In the genomic region with DNA sequence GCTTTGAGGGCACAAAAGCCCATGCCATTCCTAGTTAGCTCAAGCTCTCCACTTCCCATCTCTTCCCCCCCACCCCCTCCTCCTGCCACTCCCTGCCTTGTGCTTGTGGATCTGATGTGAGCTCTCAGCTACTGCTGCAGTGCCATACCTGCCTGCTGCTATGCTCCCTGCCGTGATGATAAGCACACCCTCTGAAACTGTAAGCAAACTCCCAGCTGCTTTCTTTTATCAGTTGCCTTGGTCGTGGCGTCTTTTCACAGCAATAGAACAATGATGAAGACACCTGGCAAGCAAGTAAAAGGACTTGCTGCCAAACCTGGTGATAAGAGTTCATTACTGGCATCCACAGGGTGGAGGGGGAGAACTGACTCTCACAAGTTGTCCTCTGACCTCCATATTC, we compare ENCODE assay signal across 22 mouse cellular contexts. TPM values are rescaled to one million over a fixed set of nuclear protein-coding genes. Genes with fewer than 3 reads are reported as not detected.
"Had no signal": no experiment of that assay in that cellular context is flagged by ENCODE, and none has a peak within 500 bp of the region (broad histone marks: within the 10 kb centered on the region; RNA-seq: fewer than 3 reads in every experiment).

No protein-coding gene starts in this region.

- DNase-seq: left cerebral cortex, postnatal 4 days; liver, embryonic 13.5 days; lung, adult 2 months; lung, postnatal 14 days; lung, postnatal 4 days; retina, postnatal 1 day; right cerebral cortex, postnatal 25 days; spleen, adult 18-20 months had no signal

- H3K27me3 ChIP-seq: limb, embryonic 12.5 days; limb, embryonic 15.5 days; midbrain, embryonic 13.5 days; neural tube, embryonic 13.5 days; stomach, embryonic 15.5 days had no signal

- H3K36me3 ChIP-seq: limb, embryonic 12.5 days; limb, embryonic 15.5 days; liver, embryonic 13.5 days; midbrain, embryonic 10.5 days; midbrain, embryonic 13.5 days; neural tube, embryonic 13.5 days; stomach, embryonic 15.5 days had no signal

- H3K9me3 ChIP-seq: limb, embryonic 12.5 days; limb, embryonic 15.5 days; liver, embryonic 13.5 days; midbrain, embryonic 10.5 days; midbrain, embryonic 13.5 days; neural tube, embryonic 13.5 days; stomach, embryonic 15.5 days had no signal

- H3K4me1 ChIP-seq: limb, embryonic 12.5 days; midbrain, embryonic 13.5 days had no signal

- H3K27ac ChIP-seq: kidney, postnatal 0 days; limb, embryonic 12.5 days; limb, embryonic 15.5 days; liver, embryonic 13.5 days; midbrain, embryonic 10.5 days; midbrain, embryonic 13.5 days; neural tube, embryonic 13.5 days; stomach, embryonic 15.5 days had no signal

- H3K4me3 ChIP-seq: limb, embryonic 12.5 days; limb, embryonic 15.5 days; liver, embryonic 13.5 days; midbrain, embryonic 10.5 days; midbrain, embryonic 13.5 days; myocyte; neural tube, embryonic 13.5 days; stomach, embryonic 15.5 days had no signal

- H3K9ac ChIP-seq: limb, embryonic 12.5 days; limb, embryonic 15.5 days; liver, embryonic 13.5 days; midbrain, embryonic 13.5 days; neural tube, embryonic 13.5 days; stomach, embryonic 15.5 days had no signal

RNA-seq across cellular contexts. Expression of a gene that starts 18.6 kb away (rescaled TPM):
- total RNA-seq: megakaryocyte, adult 5-6 weeks; monocyte, adult 5-6 weeks; neutrophil, adult 5-6 weeks had no signal
- polyA plus RNA-seq: large intestine, adult 2 months; limb, embryonic 12.5 days; lung, adult 2 months; myocyte had no signal

RNA-seq across cellular contexts. Expression of a gene that starts 45.4 kb away (rescaled TPM):
- total RNA-seq: megakaryocyte, adult 5-6 weeks; monocyte, adult 5-6 weeks; neutrophil, adult 5-6 weeks had no signal
- polyA plus RNA-seq: large intestine, adult 2 months; limb, embryonic 12.5 days; liver, embryonic 13.5 days; liver, embryonic 16.5 days; lung, adult 2 months; lung, embryonic 16.5 days; myocyte; stomach, embryonic 15.5 days had no signal
